Mouse (Mus musculus) olfactory bulb, adult 2 months (tissue): ENCODE measurements around the gene Itgb1.

Experiments
- CTCF ChIP-seq: fragments of 200-500 bp; IDR thresholded peaks from 2 replicates; pipeline ENCODE4 v1.5.1; 2012; ENCODE audit warnings: low read depth, mild to moderate bottlenecking, low read length, moderate library complexity; ENCODE audit not compliant: insufficient read depth
- POLR2A ChIP-seq: fragments of 200-500 bp; IDR thresholded peaks from 2 replicates; pipeline ENCODE4 v1.6.1; 2012; ENCODE audit warnings: mild to moderate bottlenecking, low read depth, low read length, moderate library complexity; ENCODE audit not compliant: insufficient read depth

DNA sequence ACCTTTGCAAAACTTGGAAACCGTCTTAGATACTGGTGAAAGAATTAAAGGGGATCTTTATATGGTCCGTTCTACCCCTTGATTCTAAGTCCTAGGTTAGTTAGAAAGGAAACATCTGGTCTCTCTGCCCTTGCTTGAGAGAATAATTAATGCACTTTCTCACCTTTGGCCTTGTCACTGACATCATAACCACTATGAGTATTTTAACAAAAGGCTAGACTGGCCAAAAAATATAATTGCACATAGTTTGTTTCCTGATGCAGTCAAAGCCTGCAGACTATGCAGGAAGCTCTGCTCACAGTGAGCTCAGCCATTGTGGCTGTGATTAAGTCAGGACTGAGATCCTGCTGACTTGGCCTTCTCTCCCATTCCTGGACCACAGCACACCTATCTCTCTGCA lies 22.3 kb upstream of the Itgb1 start:
- no peak for TF ChIP-seq CTCF
- TF ChIP-seq POLR2A, result no peak
